Mouse (Mus musculus): ENCODE measurements around the gene Rbm38. TPM values are rescaled to one million over a fixed set of nuclear protein-coding genes. Genes with fewer than 3 reads are reported as not detected.

Gene Rbm38
- total and polyA plus RNA-seq, 3 experiments, result 14.4 to 85.4 (median 19.4) TPM

- Histone ChIP-seq H3K4me3 (replicated peaks in 1 of 3; ENCODE audit: low read depth in 2 of 3, low read length in 2 of 3, poor library complexity in 1 of 3) (peak within 1 kb of the TSS; percentile 69 to 95 (median 91)), H3K4me1 (ENCODE audit: control insufficient read depth in 1 of 2, insufficient read depth in 2 of 2) (peaks cover 5 to 17% of the 10 kb centered on the region in 2 experiments), H3K9ac (ENCODE audit: insufficient read depth, low read depth) (peak within 1 kb of the TSS; percentile 77), H3K4me2 (ENCODE audit: insufficient read depth, low read depth, poor library complexity, severe bottlenecking) (peak within 1 kb of the TSS; percentile 80), H3K27me3 (replicated peaks) (peaks cover 18% of the 10 kb centered on the region), H3K36me3 (replicated peaks in 1 of 2; ENCODE audit: control insufficient read depth in 1 of 2, insufficient read depth in 1 of 2, low read length in 1 of 2) (peaks cover 21 to 37% of the 10 kb centered on the region in 2 experiments), H3K27ac (ENCODE audit: insufficient read depth, low read depth) (0 out of 2 replicates have a peak within 1 kb of the TSS, but pooled peaks have one; percentile 18), H3K79me2 (replicated peaks; ENCODE audit: control insufficient read depth, extremely low read depth, insufficient read depth, poor library complexity, severe bottlenecking) (peaks cover 28% of the 10 kb centered on the region), H3K9me3 (replicated peaks; ENCODE audit: low read length) (no peaks in the 10 kb centered on the region)
- in situ Hi-C loops (cut with MboI; ENCODE audit: low pct_ligation_motif_present, low pct_unique_long_range_greater_than_20kb, low sequenced_read_pairs) (loop anchor here (10.0 to 25.0 kb wide), 2 partner anchors 163 to 525 kb away; partner anchors contain the start of genes Fam209 and Pck1), dilution Hi-C loops (cut with MboI; ENCODE audit: extremely low pct_ligation_motif_present, extremely low pct_unique_long_range_greater_than_20kb, low sequenced_read_pairs) (no loop called here)
- peak; percentile 82 for TF ChIP-seq POLR2A (IDR thresholded peaks at IDR 0.05; ENCODE audit: low read depth, low read length)
- peak; percentile 86; the same call in 1 of the 2 replicates for TF ChIP-seq MXI1 (IDR thresholded peaks at IDR 0.05; ENCODE audit: low read depth, low read length)
- TF ChIP-seq SMC3 (IDR thresholded peaks at IDR 0.05; ENCODE audit: low read depth, low read length), result peak; percentile 96
- TF ChIP-seq MAZ (IDR thresholded peaks at IDR 0.05; ENCODE audit: low read depth, low read length), result no peak
- peak; percentile 74; the same call in 1 of the 2 replicates for TF ChIP-seq KAT2A (IDR thresholded peaks at IDR 0.05; ENCODE audit: insufficient replicate concordance, low read length)
- TF ChIP-seq ELF1 (IDR thresholded peaks at IDR 0.05; ENCODE audit: low read depth, low read length), result peak; percentile 97
- TF ChIP-seq NRF1 (IDR thresholded peaks at IDR 0.05; ENCODE audit: low read depth, low read length), result peak; percentile 94
- no peak for TF ChIP-seq ZMIZ1 (IDR thresholded peaks at IDR 0.05; ENCODE audit: low read depth, low read length)
- peak; percentile 81 for TF ChIP-seq NELFE (IDR thresholded peaks at IDR 0.05; ENCODE audit: low read depth, low read length)
- TF ChIP-seq ZNF384 (IDR thresholded peaks at IDR 0.05; ENCODE audit: low read depth, low read length), result no peak
- TF ChIP-seq ZC3H11A (IDR thresholded peaks at IDR 0.05; ENCODE audit: low read depth, low read length), result peak; percentile 76
- TF ChIP-seq BHLHE40 (IDR thresholded peaks at IDR 0.05; ENCODE audit: low read depth, low read length), result peak; percentile 80
- peak; percentile 79 for TF ChIP-seq TCF12 (IDR thresholded peaks at IDR 0.05; ENCODE audit: low read depth, low read length)
- TF ChIP-seq CTCF (conservative IDR thresholded peaks at IDR 0.05 in 1 of 2, IDR thresholded peaks at IDR 0.05 in 1 of 2; ENCODE audit: low read depth in 2 of 2, low read length in 2 of 2), result peak; percentile 71 to 96; a peak in 3 of 4 replicates
- peak; percentile 92 for TF ChIP-seq RAD21 (IDR thresholded peaks at IDR 0.05; ENCODE audit: low read depth, low read length)
- no peak for TF ChIP-seq CHD2 (IDR thresholded peaks at IDR 0.05; ENCODE audit: low read length)
- TF ChIP-seq CHD1 (IDR thresholded peaks at IDR 0.05; ENCODE audit: low read depth, low read length), result no peak
- peak; percentile 94 for TF ChIP-seq HCFC1 (IDR thresholded peaks at IDR 0.05; ENCODE audit: low read depth, low read length)
- peak; percentile 72; the same call in 1 of the 2 replicates for TF ChIP-seq SIN3A (IDR thresholded peaks at IDR 0.05; ENCODE audit: low read length)
- peak; percentile 59; the same call in 1 of the 2 replicates for TF ChIP-seq TBP (conservative IDR thresholded peaks at IDR 0.05; ENCODE audit: low read depth, low read length)
- DNase-seq (ENCODE audit: extremely low read depth), result peak; percentile 96
Measured at GRCm38 (mm10) chr2:172999630-173000284, 20.5 kb upstream of the Rbm38 start, which contains the start of gene Rae1. TSS of gene Rae1 (plus strand) at chr2:173000117.
